Mouse (Mus musculus): ENCODE measurements at regions not wholly inside any gene's neighbourhood (a gene's known extent, or its start where the extent isn't known, plus 50 kb on each side); places are given as distances from the start of the nearest gene placed in this dataset.

GRCm38 (mm10) chr2:160583506-160583905 is 62.2 kb upstream of the Top1 start:
- no peak for DNase-seq

DNA sequence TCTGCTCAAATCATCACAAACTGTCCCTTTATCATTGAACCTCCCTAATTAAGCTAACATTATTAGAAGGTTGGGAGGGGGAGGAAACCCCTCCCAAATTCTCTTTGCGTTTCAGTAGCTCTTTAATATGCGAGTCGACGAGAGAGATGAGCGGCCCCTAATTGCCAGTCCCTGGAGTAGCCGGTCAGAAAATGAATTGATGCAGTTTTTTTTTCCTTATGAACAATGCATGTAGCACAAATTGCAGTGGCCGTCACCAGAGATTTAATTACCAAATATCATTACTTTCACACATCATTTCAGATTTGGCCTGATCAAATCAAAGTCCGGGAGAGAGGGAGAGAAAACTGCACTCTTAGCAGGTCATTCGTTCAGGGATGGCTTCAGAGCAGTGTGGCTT is 61.1 kb upstream of the Top1 start:
- no peak for DNase-seq

GRCm38 (mm10) chr2:160587015-160587835 is 58.5 kb upstream of the Top1 start:
- no peak for DNase-seq

DNA sequence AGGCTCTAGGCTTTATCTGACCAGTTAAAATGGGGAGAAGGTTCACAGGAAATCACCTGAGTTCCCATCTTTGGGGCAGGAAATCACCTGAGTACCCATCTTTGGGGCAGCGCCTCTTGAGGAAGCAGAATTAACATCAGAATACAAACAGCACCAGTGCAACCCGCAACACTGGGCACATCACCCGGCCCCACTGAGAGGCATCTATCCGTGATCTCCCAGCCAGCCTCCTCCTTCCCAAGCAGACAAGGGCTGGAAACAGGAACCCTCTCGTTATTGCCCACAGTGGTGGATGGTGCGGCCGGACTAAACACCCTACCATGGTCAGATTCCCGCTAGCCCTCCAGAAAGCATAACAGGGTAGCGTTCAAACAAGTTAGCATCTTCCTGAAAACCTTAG is 57.3 kb upstream of the Top1 start:
- DNase-seq: no peak

DNA sequence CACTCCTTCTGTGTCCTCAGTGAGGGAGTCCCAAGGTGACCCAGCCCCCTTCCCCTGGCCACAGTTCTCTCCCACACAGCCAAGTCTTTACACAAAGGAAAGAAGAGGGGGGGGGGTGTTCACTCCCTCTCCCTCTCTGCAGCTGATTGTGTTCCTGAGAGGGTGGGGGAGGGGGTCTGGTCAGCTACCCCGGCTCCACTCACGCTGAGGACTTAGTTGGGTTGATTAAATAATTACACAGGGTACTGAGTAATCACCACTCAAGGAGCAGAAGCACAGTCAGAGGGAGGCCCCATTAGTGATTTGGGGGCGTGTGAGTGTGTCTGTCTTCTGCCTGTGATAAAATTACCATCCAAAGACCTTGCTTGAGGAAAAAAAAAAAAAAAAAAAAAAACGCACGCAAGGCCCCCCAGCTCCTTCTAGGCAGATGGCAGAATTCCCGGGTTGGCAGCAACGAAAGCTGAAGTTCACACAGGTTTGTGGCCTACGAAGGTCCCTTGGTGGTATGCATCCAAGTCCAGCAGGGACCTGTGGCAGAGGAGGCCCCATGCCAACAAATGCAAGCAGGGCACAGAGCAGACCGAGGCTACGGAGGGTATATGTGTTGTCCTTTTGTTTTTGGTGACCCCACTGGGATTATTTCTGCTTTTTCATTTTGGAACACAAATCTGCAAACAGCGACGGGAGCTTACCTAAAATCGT is 55.3 kb upstream of the Top1 start:
- DNase-seq: no peak

DNA sequence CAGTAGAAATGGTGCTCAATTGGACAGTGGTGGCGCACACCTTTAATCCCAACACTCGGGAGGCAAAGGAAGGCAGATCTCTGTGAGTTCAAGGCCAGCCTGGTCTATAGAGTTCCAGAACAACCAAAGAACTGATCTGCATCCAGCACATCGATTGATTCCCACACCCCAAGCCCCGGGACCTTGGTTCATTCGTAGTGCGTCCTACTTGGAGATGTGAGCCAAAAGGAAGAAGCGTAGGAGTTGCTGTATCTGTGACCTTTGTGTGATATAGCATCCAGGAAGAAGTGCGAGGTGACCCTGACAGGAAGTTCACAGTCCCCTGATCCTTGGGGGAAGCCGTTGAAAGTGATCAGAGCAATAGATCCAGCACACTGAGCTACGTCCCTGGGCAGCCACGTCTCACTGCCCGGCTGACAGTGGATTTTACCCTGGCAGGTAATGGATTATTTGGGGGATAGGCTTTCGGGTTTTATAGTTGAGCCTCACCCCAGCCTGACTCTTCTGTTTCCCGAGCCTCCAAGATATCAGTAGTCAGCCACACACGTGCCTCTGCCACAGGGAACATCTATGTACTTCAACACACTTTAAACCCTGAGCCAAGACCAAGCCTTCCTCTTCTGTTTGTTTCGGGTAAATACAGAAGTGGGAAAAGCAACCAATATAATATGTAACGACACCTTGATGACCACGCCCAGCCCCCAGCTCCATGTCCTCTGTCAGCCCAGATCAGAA is 54.1 kb upstream of the Top1 start:
- DNase-seq: peak; percentile 1

DNA sequence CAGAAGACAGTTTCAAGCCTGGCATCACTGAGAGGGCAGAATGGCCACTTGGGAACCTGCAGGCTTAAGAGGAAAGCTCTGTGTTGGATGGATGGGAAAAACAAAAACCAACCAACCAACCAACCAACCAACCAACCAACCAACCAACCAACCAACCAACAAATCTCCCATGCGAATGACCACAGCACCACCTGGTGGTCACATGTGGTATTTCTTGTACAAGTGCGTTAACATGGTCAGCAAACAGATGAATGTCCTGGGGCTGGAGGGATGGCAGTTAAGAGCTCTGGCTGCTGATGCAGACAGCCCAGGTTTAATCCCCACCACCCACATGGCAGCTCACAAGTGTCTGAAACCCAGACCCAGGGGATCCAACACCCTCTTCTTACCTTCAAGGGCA is 52.7 kb upstream of the Top1 start:
- DNase-seq: peak; percentile 23
